Mouse (Mus musculus) myocyte (in vitro differentiated cells): Measurements from ENCODE around the gene Ankrd31. TPM values are rescaled to one million over a fixed set of nuclear protein-coding genes. Genes with fewer than 3 reads are reported as not detected.
"Not testable (repeated sequence)": the region's sequence is repeated elsewhere in the genome, so short reads cannot be mapped to it uniquely, and the experiment has no call there.

Experiments
- H3K27me3 ChIP-seq: one replicate; pipeline ENCODE4 v1.6.1; 2011; ENCODE audit not compliant: control insufficient read depth, insufficient read depth, insufficient read length
- H3K36me3 ChIP-seq: one replicate; pipeline ENCODE4 v1.6.1; 2011; ENCODE audit not compliant: control insufficient read depth, insufficient read depth
- H3K4me2 ChIP-seq: one replicate; pipeline ENCODE4 v1.6.1; 2011; ENCODE audit warnings: low read depth, control low read depth
- H3K4me3 ChIP-seq: one replicate; pipeline ENCODE4 v1.5.1; 2011; ENCODE audit warnings: mild to moderate bottlenecking, control low read depth, moderate library complexity
- H3K79me2 ChIP-seq: one replicate; pipeline ENCODE4 v1.6.1; 2011; ENCODE audit not compliant: control insufficient read depth, insufficient read depth
- H3ac ChIP-seq: one replicate; pipeline ENCODE4 v1.6.1; 2011; ENCODE audit not compliant: control insufficient read depth, insufficient read length
- CEBPB ChIP-seq: IDR thresholded peaks from 2 replicates; pipeline ENCODE4 v1.6.1; 2011; ENCODE audit warnings: mild to moderate bottlenecking, moderate library complexity; ENCODE audit not compliant: poor library complexity, insufficient read depth, severe bottlenecking
- E2F4 ChIP-seq: IDR thresholded peaks from one replicate; pipeline ENCODE4 v1.6.1; 2011; ENCODE audit warnings: mild to moderate bottlenecking, control low read depth, moderate library complexity; ENCODE audit not compliant: insufficient read depth
- MAX ChIP-seq: IDR thresholded peaks from one replicate; pipeline ENCODE4 v1.6.1; 2011; ENCODE audit warnings: low read depth, mild to moderate bottlenecking, control low read depth
- MYOD1 ChIP-seq, 3 experiments: IDR thresholded peaks; one replicate each; pipeline ENCODE4 v1.6.1; 2011; ENCODE audit warnings: control low read depth in 2 of 3, low read depth in 2 of 3, mild to moderate bottlenecking in 2 of 3, moderate library complexity in 1 of 3; ENCODE audit not compliant: insufficient read length in 2 of 3, control insufficient read depth in 1 of 3
- MYOG ChIP-seq, 3 experiments: IDR thresholded peaks; one replicate each; pipeline ENCODE4 v1.6.1; 2011; ENCODE audit warnings: control low read depth in 2 of 3, low read depth in 2 of 3, mild to moderate bottlenecking in 2 of 3; ENCODE audit not compliant: insufficient read length in 2 of 3, control insufficient read depth in 1 of 3, insufficient read depth in 1 of 3
- POLR2A ChIP-seq: IDR thresholded peaks from one replicate; pipeline ENCODE4 v1.6.1; 2011; ENCODE audit warnings: low read depth, mild to moderate bottlenecking, control low read depth, moderate library complexity; ENCODE audit not compliant: insufficient read length
- POLR2AphosphoS2 ChIP-seq: IDR thresholded peaks from one replicate; pipeline ENCODE4 v1.6.1; 2011; ENCODE audit warnings: low read depth, control low read depth; ENCODE audit not compliant: insufficient read length
- REST ChIP-seq: IDR thresholded peaks from one replicate; pipeline ENCODE4 v1.6.1; 2011; ENCODE audit warnings: mild to moderate bottlenecking, control low read depth, moderate library complexity; ENCODE audit not compliant: insufficient read depth, insufficient read length
- SRF ChIP-seq: IDR thresholded peaks from one replicate; pipeline ENCODE4 v1.6.1; 2011; ENCODE audit warnings: low read depth; ENCODE audit not compliant: control insufficient read depth, insufficient read length
- TCF12 ChIP-seq: IDR thresholded peaks from one replicate; pipeline ENCODE4 v1.6.1; 2011; ENCODE audit warnings: mild to moderate bottlenecking, control low read depth; ENCODE audit not compliant: poor library complexity, insufficient read depth, severe bottlenecking
- TCF3 ChIP-seq: IDR thresholded peaks from one replicate; pipeline ENCODE4 v1.6.1; 2011; ENCODE audit warnings: low read depth, control low read depth; ENCODE audit not compliant: insufficient read length
- USF1 ChIP-seq: IDR thresholded peaks from one replicate; pipeline ENCODE4 v1.6.1; 2011; ENCODE audit warnings: low read depth, mild to moderate bottlenecking, control low read depth, moderate library complexity
- polyA plus RNA-seq: library from polyadenylated mRNA; unstranded; fragments of >200 nt; fragmentation: generic; extraction: Trizol; gene quantifications from one replicate; pipeline ENCODE4 v1.2.1, GENCODE M21; 2012; ENCODE audit warnings: missing spikeins

Ankrd31 gene
- polyA plus RNA-seq, 1 experiment: not detected

DNA sequence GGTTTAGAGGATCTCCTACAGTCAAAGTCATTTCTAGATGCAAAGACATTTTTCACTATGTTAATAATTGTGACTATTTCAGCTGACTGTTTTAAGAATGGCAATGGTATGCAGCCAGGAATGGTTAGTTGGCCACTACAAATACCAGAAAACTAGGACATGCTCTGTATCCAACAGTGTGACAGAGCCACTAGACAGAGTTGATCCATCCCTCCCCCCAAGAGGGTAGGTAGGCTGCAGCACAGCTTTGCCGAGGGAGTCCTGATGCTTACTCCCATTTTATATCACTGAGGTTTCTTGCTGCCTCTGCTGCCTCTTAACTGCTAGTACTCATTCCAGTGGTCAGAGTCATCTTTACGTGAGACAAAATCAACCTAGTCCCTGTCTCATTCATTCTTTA, 147.1 kb downstream of the Ankrd31 start:
- TF ChIP-seq TCF3 (no peak), TCF12 (no peak), MYOD1 (IDR thresholded peaks at IDR 0.05; ENCODE audit: control insufficient read depth in 1 of 3, insufficient read length in 2 of 3, low read depth in 2 of 3) (no peak), SRF (no peak), POLR2AphosphoS2 (no peak), POLR2A (no peak), REST (no peak), USF1 (no peak), CEBPB (no peak), MYOG (IDR thresholded peaks at IDR 0.05; ENCODE audit: control insufficient read depth in 1 of 3, insufficient read depth in 1 of 3, insufficient read length in 2 of 3, low read depth in 2 of 3) (no peak), MAX (no peak), E2F4 (no peak)
- H3K36me3 ChIP-seq: no peaks in the 10 kb centered on the region
- no peaks in the 10 kb centered on the region for H3K79me2 ChIP-seq
- H3K27me3 ChIP-seq: no peaks in the 10 kb centered on the region
- H3K4me2 ChIP-seq: no peak overlapping the region
- H3K4me3 ChIP-seq: no peak overlapping the region
- no peak overlapping the region for H3ac ChIP-seq

DNA sequence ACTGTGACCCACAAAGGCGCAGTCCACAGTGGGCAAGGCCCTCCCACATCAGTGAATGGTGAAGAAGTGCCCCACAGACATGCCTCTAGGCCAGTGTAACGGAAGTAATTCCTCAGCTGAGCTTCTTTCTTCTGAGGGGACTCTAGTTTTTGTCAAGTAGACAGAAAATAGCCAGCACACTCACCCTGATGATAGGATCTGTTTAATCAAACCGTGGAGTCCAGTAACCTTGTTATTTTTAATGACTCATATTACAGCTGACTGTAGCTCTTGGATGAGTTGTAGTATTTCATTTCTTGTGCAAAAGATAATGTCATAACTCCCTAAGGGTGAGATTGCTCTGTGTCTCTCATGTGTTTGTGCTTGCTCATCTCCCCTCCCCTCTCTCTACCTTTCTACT, 158.6 kb downstream of the Ankrd31 start:
- Histone ChIP-seq H3ac (no peak overlapping the region), H3K4me3 (no peak overlapping the region), H3K79me2 (no peaks in the 10 kb centered on the region), H3K36me3 (no peaks in the 10 kb centered on the region), H3K4me2 (peak overlapping the region; percentile 0), H3K27me3 (no peaks in the 10 kb centered on the region)
- TF ChIP-seq REST (no peak), POLR2AphosphoS2 (no peak), MAX (no peak), MYOD1 (IDR thresholded peaks at IDR 0.05; ENCODE audit: control insufficient read depth in 1 of 3, insufficient read length in 2 of 3, low read depth in 2 of 3) (no peak), MYOG (IDR thresholded peaks at IDR 0.05; ENCODE audit: control insufficient read depth in 1 of 3, insufficient read depth in 1 of 3, insufficient read length in 2 of 3, low read depth in 2 of 3) (no peak), TCF12 (no peak), USF1 (no peak), CEBPB (no peak), TCF3 (no peak), POLR2A (no peak), E2F4 (no peak), SRF (no peak)

DNA sequence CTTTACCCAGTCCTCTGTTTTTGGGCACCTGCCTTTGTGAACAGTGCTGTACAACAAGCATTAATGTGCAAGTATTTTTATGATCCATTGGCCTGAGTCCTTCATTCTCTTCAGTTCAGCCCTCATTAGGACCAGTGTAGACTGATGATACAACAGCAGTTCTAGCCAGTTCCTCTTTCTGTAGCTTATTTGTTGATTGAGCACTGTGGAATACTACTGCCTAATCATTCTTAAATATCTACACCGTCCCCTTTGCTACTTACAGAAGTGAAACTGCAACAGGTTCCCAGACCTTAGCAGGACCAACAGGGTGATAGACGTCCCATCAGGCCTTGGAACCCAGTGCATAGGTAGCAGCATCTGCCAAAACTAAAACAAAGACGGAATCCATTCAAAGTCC, 163.1 kb downstream of the Ankrd31 start:
- Histone ChIP-seq H3K4me2 (no peak overlapping the region), H3K27me3 (no peaks in the 10 kb centered on the region), H3K36me3 (no peaks in the 10 kb centered on the region), H3K4me3 (no peak overlapping the region), H3K79me2 (no peaks in the 10 kb centered on the region), H3ac (no peak overlapping the region)
- TF ChIP-seq MYOG (IDR thresholded peaks at IDR 0.05; ENCODE audit: control insufficient read depth in 1 of 3, insufficient read depth in 1 of 3, insufficient read length in 2 of 3, low read depth in 2 of 3) (no peak), POLR2A (no peak), TCF12 (no peak), REST (no peak), MYOD1 (IDR thresholded peaks at IDR 0.05; ENCODE audit: control insufficient read depth in 1 of 3, insufficient read length in 2 of 3, low read depth in 2 of 3) (no peak), SRF (no peak), POLR2AphosphoS2 (no peak), MAX (no peak), TCF3 (no peak), E2F4 (no peak), CEBPB (no peak), USF1 (no peak)

DNA sequence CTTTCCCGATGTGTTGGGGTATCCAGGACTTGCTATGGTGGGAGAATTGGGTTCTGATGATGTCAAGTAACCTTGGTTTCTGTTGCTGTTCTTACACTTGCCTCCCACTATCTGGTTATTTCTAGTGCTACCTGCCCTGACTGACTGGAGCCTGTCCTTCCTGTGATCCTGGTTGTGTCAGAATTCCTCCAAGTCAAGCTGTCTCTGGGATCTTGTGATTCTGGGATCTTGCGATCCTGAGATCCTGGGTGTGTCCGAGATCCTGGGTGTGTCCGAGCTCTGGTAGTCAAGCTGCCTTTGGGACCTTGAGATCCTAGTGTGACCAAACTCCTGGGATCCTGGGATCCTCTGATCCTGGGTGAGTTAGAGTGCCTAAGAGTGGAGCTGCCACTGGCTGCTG, 175.1 kb downstream of the Ankrd31 start:
- H3K36me3 ChIP-seq, H3ac ChIP-seq, H3K27me3 ChIP-seq, H3K4me2 ChIP-seq, H3K4me3 ChIP-seq: not testable (repeated sequence)
- H3K79me2 ChIP-seq: peaks cover 31% of the 10 kb centered on the region

DNA sequence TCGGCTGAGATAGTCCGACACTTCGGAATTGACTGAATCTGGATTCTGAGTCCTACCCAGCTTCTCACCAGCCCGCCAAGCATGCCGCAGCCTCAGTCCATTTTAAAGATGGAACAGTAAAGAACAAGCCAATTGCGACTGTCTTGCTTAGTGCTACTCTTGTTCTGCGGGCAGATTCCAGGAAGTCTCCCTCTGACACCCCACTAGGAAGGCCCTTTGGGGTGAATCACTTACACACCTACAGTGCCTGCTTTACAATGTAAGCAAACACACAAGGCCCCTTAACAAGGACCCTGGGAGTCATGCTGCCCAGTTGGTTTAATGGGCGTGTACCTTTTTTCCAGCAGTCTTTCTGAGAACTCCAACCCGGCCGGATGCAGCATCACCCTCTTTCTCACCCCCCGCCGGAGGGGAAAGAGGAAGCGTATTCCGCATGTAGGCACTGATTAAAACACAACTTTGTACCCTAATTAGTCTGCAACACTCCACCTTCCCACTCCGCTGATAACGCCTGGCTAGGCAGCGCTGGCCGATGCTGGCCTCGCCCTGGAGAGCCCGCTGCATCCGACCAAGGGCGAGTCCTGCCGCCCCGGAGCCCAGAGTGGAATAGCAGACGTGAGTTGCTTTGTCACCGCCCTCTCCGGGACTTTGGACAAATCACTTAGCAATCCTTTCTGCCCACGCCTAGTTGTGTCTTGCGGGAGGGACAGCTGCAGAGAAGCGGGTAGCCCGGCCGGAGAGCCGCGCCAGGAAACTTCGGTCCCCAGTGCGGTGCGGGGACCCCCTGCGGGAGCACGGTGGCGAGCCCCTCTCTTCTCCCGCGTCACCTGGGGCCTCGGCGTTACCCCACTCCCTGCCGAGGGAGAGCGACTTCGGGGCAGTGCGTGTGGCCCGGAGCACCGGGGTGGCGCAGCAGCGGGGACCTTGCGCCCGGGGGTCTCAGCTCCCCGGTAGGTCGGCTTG, 176.2 kb downstream of the Ankrd31 start, which contains the start of gene Gcnt4:
TSS of gene Gcnt4 (plus strand) at position 691 of the 963 bp plus-strand sequence.
- H3K4me2 ChIP-seq: peak within 1 kb of the TSS; percentile 86
- peaks cover under 1% of the 10 kb centered on the region for H3K36me3 ChIP-seq

More for the DNA sequence above, 176.2 kb downstream of the Ankrd31 start, which contains the start of gene Gcnt4:
- H3K4me3 ChIP-seq: peak within 1 kb of the TSS; percentile 77
- H3K27me3 ChIP-seq: no peaks in the 10 kb centered on the region
- peaks cover 41% of the 10 kb centered on the region for H3K79me2 ChIP-seq
- H3ac ChIP-seq: peak within 1 kb of the TSS; percentile 71
- peak; percentile 44 for TF ChIP-seq SRF
- TF ChIP-seq MYOG (IDR thresholded peaks at IDR 0.05; ENCODE audit: control insufficient read depth in 1 of 3, insufficient read depth in 1 of 3, insufficient read length in 2 of 3, low read depth in 2 of 3): peak; percentile 41 to 86 (median 53)
- TF ChIP-seq POLR2AphosphoS2: no peak
- TF ChIP-seq POLR2A: peak; percentile 75
- peak; percentile 14 to 87 (median 75) for TF ChIP-seq MYOD1 (IDR thresholded peaks at IDR 0.05; ENCODE audit: control insufficient read depth in 1 of 3, insufficient read length in 2 of 3, low read depth in 2 of 3)
- TF ChIP-seq CEBPB: no peak
- TF ChIP-seq E2F4: no peak
